Mouse (Mus musculus) forebrain, embryonic 14.5 days (tissue): ENCODE data around the gene Podxl. TPM values are rescaled to one million over a fixed set of nuclear protein-coding genes. Genes with fewer than 3 reads are reported as not detected.

ENCODE experiments used
- ATAC-seq: fragments of 200-750 bp; cut with Nextera tagmentation; 2 replicates; pipeline ENCODE4 v1.8.0; 2017; ENCODE audit warnings: mild to moderate bottlenecking, moderate library complexity
- DNase-seq: peaks from one replicate; pipeline ENCODE4 v3.0.0-alpha.2; 2015; ENCODE audit warnings: low spot score
- H3K27ac ChIP-seq: fragments of 300-500 bp; sonication (generic); 2 replicates; pipeline ENCODE4 v1.5.1; 2014; ENCODE audit warnings: low read depth, mild to moderate bottlenecking, control low read depth, low read length, moderate library complexity
- H3K27me3 ChIP-seq: fragments of 300-500 bp; sonication (generic); replicated peaks from 2 replicates; pipeline ENCODE4 v1.6.1; 2014; ENCODE audit warnings: low read length, control low read depth, mixed read lengths; ENCODE audit not compliant: control insufficient read depth, insufficient read depth
- H3K36me3 ChIP-seq: fragments of 300-500 bp; sonication (generic); 2 replicates; pipeline ENCODE4 v1.6.1; 2014; ENCODE audit warnings: low read length, control low read depth; ENCODE audit not compliant: control insufficient read depth, insufficient read depth
- H3K4me1 ChIP-seq: fragments of 300-500 bp; sonication (generic); 2 replicates; pipeline ENCODE4 v1.6.1; 2014; ENCODE audit warnings: antibody characterized with exemption, low read length, control low read depth; ENCODE audit not compliant: control insufficient read depth, insufficient read depth
- H3K4me2 ChIP-seq: fragments of 300-500 bp; sonication (generic); 2 replicates; pipeline ENCODE4 v1.6.1; 2014; ENCODE audit warnings: mild to moderate bottlenecking, control low read depth, low read length
- H3K4me3 ChIP-seq: fragments of 300-500 bp; sonication (generic); 2 replicates; pipeline ENCODE4 v1.5.1; 2014; ENCODE audit warnings: low read depth, low read length, control low read depth
- H3K9ac ChIP-seq: fragments of 300-500 bp; sonication (generic); 2 replicates; pipeline ENCODE4 v1.6.1; 2014; ENCODE audit warnings: mild to moderate bottlenecking, low read length, control low read depth, moderate library complexity
- H3K9me3 ChIP-seq: fragments of 300-500 bp; sonication (generic); replicated peaks from 2 replicates; pipeline ENCODE4 v1.6.1; 2016; ENCODE audit warnings: low read length, control low read depth, mixed read lengths; ENCODE audit not compliant: control insufficient read depth
- WGBS: fragments of 180-500 bp; shearing (Covaris S2); extraction: QIAGEN DNeasy Blood & Tissue Kit; methylation state at CpG from one replicate; pipeline ENCODE4 v1.1.7; 2014; 5-methylcytosine and 5-hydroxymethylcytosine counted together
- polyA plus RNA-seq: library from polyadenylated mRNA; unstranded; fragments of >200 nt; fragmentation: Nextera tagmentation; extraction: Ambion mirVana; gene quantifications from 2 replicates; pipeline ENCODE4 v1.2.1, GENCODE M21; 2014

The Podxl gene
- polyA plus RNA-seq, 1 experiment from 2014 or later = 10.7 TPM

DNA sequence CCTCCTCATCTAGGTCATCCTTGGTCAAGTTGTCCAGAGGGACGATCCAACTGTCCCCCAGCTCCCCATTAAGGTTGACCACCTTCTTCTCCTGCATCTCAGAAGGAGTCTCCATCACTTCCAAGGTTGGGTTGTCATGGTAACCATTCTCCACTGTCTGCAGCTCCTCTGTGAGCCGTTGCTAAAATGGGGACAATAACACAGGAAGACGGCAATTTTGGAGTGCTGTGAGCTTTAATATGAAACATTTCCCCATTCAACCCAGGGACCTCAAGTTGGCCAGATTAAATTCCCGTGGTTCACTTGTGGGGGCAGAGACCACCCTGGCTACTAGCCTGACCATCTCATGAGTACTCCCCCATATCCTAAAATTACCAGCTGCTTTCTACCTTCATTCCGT lies 40.7 kb downstream of the Podxl start:
- Histone ChIP-seq H3K27me3 (no peaks in the 10 kb centered on the region), H3K4me3 (no peak overlapping the region), H3K4me1 (no peaks in the 10 kb centered on the region), H3K9ac (no peak overlapping the region), H3K27ac (no peak overlapping the region), H3K9me3 (no peaks in the 10 kb centered on the region), H3K4me2 (no peak overlapping the region), H3K36me3 (peaks cover 53% of the 10 kb centered on the region)
- DNase-seq = peak; percentile 55
- ATAC-seq = no peak
- WGBS = 54% methylated on average over 5 of the region's 5 CpGs

DNA sequence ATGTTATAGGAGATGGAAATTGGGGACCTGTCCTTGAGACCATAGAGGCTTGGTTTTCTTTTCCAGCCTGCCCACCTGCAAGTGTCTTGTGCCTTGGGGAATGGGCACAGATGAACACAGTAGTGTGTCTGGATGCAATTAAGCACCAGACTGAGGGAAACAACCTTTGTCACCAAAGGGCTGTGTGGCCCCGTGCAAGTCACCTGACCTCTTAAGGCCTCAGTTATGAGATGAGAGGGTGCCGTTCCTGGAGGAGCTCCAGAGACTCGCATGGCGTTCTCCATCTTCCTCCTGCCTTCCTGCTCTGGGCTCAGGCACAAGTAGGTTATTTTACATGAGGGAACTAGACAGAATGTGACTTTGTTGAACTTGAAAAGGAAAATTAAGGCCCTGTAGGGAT lies 41.3 kb downstream of the Podxl start:
- no peak overlapping the region for H3K9ac ChIP-seq
- H3K27ac ChIP-seq = no peak overlapping the region
- H3K4me1 ChIP-seq = no peaks in the 10 kb centered on the region
- no peaks in the 10 kb centered on the region for H3K9me3 ChIP-seq
- DNase-seq (no peak), ATAC-seq (no peak)
- no peak overlapping the region for H3K4me2 ChIP-seq
- no peak overlapping the region for H3K4me3 ChIP-seq
- peaks cover 53% of the 10 kb centered on the region for H3K36me3 ChIP-seq
- WGBS = 86% methylated on average over 4 of the region's 4 CpGs
- no peaks in the 10 kb centered on the region for H3K27me3 ChIP-seq

DNA sequence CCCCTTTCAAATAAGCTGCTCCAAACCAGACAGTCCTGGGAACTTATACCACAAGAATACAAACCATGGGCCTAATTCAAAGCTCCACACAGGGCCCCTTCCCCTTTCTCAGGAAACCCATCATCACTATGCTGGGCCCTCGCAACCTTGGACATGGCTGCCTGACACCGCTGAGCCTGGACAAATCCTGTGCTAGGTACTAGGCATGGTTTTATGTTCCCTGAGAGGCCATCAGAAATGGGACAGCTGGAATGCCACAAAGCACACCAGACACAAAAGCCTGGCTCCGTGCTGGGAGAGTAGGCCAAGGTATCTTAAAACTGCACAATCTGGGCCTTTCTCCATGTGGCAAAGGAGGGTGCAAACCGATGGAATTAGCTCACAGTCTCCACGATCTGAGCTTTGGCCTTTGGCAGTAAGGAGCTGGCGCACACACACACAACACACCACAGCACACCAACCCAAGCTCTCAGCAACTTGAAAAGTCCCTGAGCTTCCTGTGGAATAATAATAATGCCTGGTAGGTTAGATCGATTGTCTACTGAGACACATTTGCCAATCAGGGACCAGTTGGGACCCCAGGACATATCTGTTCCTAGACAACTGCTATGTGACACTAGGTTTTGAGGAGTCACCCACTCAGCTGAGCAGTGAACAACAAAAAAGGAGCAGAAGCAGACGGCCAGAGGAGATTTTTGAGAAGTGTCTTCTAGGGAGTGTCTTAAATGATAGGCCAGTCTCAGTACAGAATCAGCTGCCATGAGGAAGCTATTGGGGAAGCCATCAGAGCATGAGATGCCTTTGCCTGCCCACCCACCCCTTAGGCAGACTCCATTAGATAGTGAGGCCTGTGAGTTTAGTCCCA lies 42.1 kb downstream of the Podxl start:
- Histone ChIP-seq H3K9me3 (no peaks in the 10 kb centered on the region), H3K4me2 (no peak overlapping the region), H3K36me3 (peaks cover 49% of the 10 kb centered on the region), H3K27ac (no peak overlapping the region), H3K27me3 (no peaks in the 10 kb centered on the region), H3K9ac (0 out of 2 replicates have a peak overlapping the region, but pooled peaks have one; percentile 13), H3K4me3 (no peak overlapping the region), H3K4me1 (no peaks in the 10 kb centered on the region)
- WGBS = 87% methylated on average over 8 of the region's 8 CpGs
- ATAC-seq (no peak), DNase-seq (no peak)

DNA sequence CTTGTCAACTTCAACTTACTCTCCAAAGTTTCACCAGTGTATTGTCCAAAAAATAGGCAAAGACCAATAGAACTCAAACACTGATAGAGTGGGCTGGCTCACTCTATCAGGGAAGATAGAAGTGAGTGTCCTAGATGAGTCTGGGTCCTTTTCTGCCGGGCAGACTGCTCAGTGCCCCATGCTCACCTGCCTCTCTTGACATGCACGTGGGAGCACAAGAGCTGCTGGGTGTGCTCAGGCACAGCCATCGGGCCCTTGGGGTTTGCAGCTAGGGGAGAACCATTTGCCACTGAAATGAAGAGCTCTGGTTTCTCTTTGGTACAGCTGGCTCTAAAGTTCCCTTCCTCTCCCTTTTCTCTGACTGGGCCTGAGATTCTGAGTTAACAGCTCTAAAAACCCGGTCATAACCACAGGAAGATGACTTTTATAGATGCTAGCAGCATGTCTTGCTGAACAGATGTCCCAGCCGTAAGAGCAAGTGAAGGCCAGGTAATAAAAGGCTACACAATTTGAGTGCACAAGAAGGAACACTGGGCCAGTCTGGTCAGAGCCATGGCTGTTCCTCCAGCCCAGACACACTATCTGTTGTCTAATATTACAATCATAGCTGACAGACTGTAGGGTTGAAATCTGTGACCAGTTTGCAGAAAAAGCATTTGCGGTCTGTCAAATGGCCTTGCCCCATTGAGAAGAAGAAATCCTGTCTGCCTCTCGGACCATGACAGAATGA lies 43.1 kb downstream of the Podxl start:
- WGBS = 79% methylated on average over 7 of the region's 7 CpGs
- DNase-seq = no peak

DNA sequence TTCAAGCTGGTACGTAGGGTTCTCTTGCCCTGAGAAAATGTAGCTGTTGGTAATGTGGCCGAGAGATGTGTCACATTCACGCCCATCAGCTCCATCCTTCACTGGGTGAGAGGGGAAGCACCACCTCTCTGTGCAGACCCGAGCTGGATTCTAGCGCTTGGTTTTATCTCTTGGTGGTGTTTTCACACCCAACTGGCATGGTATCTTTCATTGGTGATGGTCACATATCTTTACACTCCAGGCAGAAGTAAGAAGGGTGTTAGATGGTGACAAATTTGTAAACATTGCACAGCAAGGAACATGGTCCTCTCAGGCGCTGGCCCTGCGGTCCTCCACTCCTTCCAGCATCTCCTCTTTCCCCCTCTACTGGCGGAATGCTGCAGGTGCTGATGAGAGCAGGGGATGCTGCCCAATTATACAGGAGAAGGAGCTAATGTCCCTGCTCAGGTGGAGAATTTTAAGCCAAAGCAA lies 44.7 kb downstream of the Podxl start:
- no peak overlapping the region for H3K27ac ChIP-seq
- no peak overlapping the region for H3K9ac ChIP-seq
- no peaks in the 10 kb centered on the region for H3K4me1 ChIP-seq
- peaks cover 27% of the 10 kb centered on the region for H3K36me3 ChIP-seq
- no peak overlapping the region for H3K4me2 ChIP-seq
- H3K9me3 ChIP-seq = no peaks in the 10 kb centered on the region
- H3K27me3 ChIP-seq = no peaks in the 10 kb centered on the region
- 70% methylated on average over 8 of the region's 8 CpGs for WGBS
- ATAC-seq (peak; percentile 54; the same call in 1 of the 2 replicates), DNase-seq (peak; percentile 54)
- no peak overlapping the region for H3K4me3 ChIP-seq

More for the DNA sequence above, 43.1 kb downstream of the Podxl start:
- Histone ChIP-seq H3K4me3 (no peak overlapping the region), H3K36me3 (peaks cover 39% of the 10 kb centered on the region), H3K4me2 (no peak overlapping the region), H3K4me1 (no peaks in the 10 kb centered on the region), H3K9me3 (no peaks in the 10 kb centered on the region), H3K27ac (no peak overlapping the region), H3K9ac (no peak overlapping the region), H3K27me3 (no peaks in the 10 kb centered on the region)
- no peak for ATAC-seq

DNA sequence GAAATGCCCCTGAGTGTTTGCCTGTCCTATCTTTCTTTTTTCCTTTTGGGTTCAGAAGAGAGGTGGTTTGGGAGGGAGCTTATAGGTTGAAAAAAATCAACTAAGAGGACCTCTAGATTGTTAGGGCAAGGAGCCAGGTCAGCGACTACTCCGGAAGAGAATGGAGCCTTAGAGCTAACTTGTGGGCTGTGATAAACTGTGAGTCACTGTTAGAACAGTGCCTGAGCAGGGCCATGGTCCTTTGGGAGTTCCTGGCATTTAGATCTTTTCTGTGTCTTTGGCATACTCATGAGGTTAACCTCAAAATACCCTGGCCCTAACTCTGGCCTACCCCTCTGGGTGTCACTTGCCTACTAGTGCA lies 45.5 kb downstream of the Podxl start:
- Histone ChIP-seq H3K27ac (no peak overlapping the region), H3K9me3 (no peaks in the 10 kb centered on the region), H3K4me1 (no peaks in the 10 kb centered on the region), H3K4me3 (no peak overlapping the region), H3K4me2 (no peak overlapping the region), H3K36me3 (peaks cover 21% of the 10 kb centered on the region), H3K9ac (no peak overlapping the region), H3K27me3 (no peaks in the 10 kb centered on the region)
- DNase-seq (no peak), ATAC-seq (no peak)
- 91% methylated on average over 2 of the region's 2 CpGs for WGBS

DNA sequence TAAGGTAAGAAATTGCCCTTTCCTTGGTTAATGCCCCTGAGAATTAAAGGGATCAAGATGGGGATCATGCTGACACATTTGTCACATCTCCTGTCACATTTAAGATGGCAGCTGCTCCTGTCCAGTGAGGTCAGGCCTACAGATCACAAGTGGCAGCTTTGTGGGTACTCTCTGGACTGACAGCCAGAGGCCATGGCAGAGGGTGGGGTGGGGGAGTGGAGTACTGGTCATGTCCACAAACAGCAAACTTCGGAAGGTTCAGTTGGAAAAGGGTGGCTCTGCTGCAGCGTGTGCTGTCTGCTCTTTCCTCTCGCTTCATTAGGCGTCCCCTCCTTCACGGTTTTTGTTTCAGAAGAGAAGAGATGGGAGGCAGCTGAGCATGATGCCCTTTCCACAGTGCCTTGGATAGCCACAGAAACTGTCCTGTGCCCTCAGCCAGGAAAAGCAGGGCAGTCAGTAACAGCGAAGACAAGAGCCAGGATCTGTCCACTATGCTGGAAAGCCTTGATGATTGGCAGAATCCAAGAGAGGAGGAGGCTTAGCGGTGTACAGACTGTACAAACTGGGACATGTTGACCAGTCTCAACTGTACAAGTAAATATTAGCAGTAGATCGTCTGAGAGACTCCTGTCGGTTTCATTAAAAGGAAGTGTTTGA lies 46.0 kb downstream of the Podxl start:
- Histone ChIP-seq H3K4me1 (no peaks in the 10 kb centered on the region), H3K27me3 (no peaks in the 10 kb centered on the region), H3K4me3 (no peak overlapping the region), H3K9ac (no peak overlapping the region), H3K9me3 (no peaks in the 10 kb centered on the region), H3K4me2 (no peak overlapping the region), H3K36me3 (peaks cover 18% of the 10 kb centered on the region), H3K27ac (no peak overlapping the region)
- 67% methylated on average over 9 of the region's 9 CpGs for WGBS
- ATAC-seq (no peak), DNase-seq (no peak)

DNA sequence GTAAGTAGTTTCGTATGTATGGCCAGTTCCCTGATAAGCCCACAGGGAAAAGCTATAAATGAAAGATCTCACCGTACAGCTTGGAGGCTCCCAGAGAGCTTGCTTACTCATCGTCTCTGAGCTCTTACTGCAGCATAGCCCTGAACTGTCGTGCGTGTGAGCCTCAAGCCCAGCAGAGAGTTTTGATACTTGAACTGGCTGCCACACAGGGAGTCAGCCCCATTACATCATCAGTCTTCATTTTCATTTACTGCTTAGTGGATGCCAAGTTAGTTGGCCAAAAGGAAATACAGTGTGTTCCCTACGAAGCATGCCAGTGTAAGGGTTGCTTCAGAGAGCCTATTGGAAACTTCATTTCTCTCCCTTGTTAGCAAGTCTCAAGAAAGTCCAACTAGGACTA lies 50.1 kb downstream of the Podxl start:
- Histone ChIP-seq H3K27ac (no peak overlapping the region), H3K4me3 (no peak overlapping the region), H3K4me2 (no peak overlapping the region), H3K9me3 (no peaks in the 10 kb centered on the region), H3K36me3 (peaks cover 11% of the 10 kb centered on the region; the same call in 1 of the 2 replicates), H3K4me1 (no peaks in the 10 kb centered on the region), H3K27me3 (no peaks in the 10 kb centered on the region), H3K9ac (no peak overlapping the region)
- ATAC-seq (no peak), DNase-seq (no peak)
- 80% methylated on average over 6 of the region's 6 CpGs for WGBS
